Mouse (Mus musculus) limb, embryonic 14.5 days (tissue): ENCODE measurements around the gene Itpr2. TPM values are rescaled to one million over a fixed set of nuclear protein-coding genes. Genes with fewer than 3 reads are reported as not detected.

Experiments used
- ATAC-seq: fragments of 200-750 bp; cut with Nextera tagmentation; 2 replicates; pipeline ENCODE4 v1.8.0; 2017; ENCODE audit warnings: low read depth, moderate number of reproducible peaks, moderate TSS enrichment; ENCODE audit not compliant: low FRiP score
- DNase-seq: peaks from one replicate; pipeline ENCODE4 v3.0.0-alpha.2; 2015; ENCODE audit warnings: low spot score
- H3K27ac ChIP-seq: fragments of 300-500 bp; sonication (generic); replicated peaks from 2 replicates; pipeline ENCODE4 v1.5.1; 2014; ENCODE audit warnings: low read depth, mild to moderate bottlenecking, low read length, moderate library complexity, mixed read lengths
- H3K27me3 ChIP-seq: fragments of 300-500 bp; sonication (generic); 2 replicates; pipeline ENCODE4 v1.6.1; 2014; ENCODE audit warnings: low read length, mixed read lengths; ENCODE audit not compliant: control insufficient read depth, insufficient read depth
- H3K36me3 ChIP-seq: fragments of 300-500 bp; sonication (generic); 2 replicates; pipeline ENCODE4 v1.6.1; 2014; ENCODE audit warnings: mild to moderate bottlenecking, low read length, moderate library complexity, mixed read lengths; ENCODE audit not compliant: control insufficient read depth, insufficient read depth
- H3K4me1 ChIP-seq: fragments of 300-500 bp; sonication (generic); 2 replicates; pipeline ENCODE4 v1.6.1; 2014; ENCODE audit warnings: antibody characterized with exemption, low read length, mixed read lengths; ENCODE audit not compliant: control insufficient read depth, insufficient read depth
- H3K4me2 ChIP-seq: fragments of 300-500 bp; sonication (generic); replicated peaks from 2 replicates; pipeline ENCODE4 v1.6.1; 2014; ENCODE audit warnings: low read depth, mild to moderate bottlenecking, low read length, moderate library complexity; ENCODE audit not compliant: severe bottlenecking
- H3K4me3 ChIP-seq: fragments of 300-500 bp; sonication (generic); replicated peaks from 2 replicates; pipeline ENCODE4 v1.5.1; 2014; ENCODE audit warnings: low read length
- H3K9ac ChIP-seq: fragments of 300-500 bp; sonication (generic); 2 replicates; pipeline ENCODE4 v1.6.1; 2014; ENCODE audit warnings: mild to moderate bottlenecking, low read depth, low read length, moderate library complexity; ENCODE audit not compliant: severe bottlenecking
- H3K9me3 ChIP-seq: fragments of 300-500 bp; sonication (generic); 2 replicates; pipeline ENCODE4 v1.6.1; 2016; ENCODE audit warnings: low read length; ENCODE audit not compliant: control insufficient read depth
- POLR2A ChIP-seq: fragments of 200-500 bp; IDR thresholded peaks from 2 replicates; pipeline ENCODE4 v1.8.0; 2012; ENCODE audit warnings: inconsistent platforms, mild to moderate bottlenecking, moderate library complexity, borderline replicate concordance; ENCODE audit not compliant: insufficient read depth, insufficient read length; ENCODE audit errors: extremely low read depth
- WGBS: fragments of 180-500 bp; shearing (Covaris S2); extraction: QIAGEN DNeasy Blood & Tissue Kit; methylation state at CpG from one replicate; pipeline ENCODE4 v1.1.7; 2014; 5-methylcytosine and 5-hydroxymethylcytosine counted together
- polyA plus RNA-seq, 2 experiments: library from polyadenylated mRNA; depleted of rRNA in 1 of 2; stranded (reverse) in 1 of 2; unstranded in 1 of 2; fragments of >200 nt; fragmentation: Nextera tagmentation in 1 of 2; extraction: Ambion mirVana in 1 of 2; gene quantifications; 2 replicates each; pipeline versions ENCODE4 v1.2.1 to v1.2.3; 2012 to 2014

Gene Itpr2
- polyA plus RNA-seq, 2 experiments, result 4.7 to 11.3 TPM

DNA sequence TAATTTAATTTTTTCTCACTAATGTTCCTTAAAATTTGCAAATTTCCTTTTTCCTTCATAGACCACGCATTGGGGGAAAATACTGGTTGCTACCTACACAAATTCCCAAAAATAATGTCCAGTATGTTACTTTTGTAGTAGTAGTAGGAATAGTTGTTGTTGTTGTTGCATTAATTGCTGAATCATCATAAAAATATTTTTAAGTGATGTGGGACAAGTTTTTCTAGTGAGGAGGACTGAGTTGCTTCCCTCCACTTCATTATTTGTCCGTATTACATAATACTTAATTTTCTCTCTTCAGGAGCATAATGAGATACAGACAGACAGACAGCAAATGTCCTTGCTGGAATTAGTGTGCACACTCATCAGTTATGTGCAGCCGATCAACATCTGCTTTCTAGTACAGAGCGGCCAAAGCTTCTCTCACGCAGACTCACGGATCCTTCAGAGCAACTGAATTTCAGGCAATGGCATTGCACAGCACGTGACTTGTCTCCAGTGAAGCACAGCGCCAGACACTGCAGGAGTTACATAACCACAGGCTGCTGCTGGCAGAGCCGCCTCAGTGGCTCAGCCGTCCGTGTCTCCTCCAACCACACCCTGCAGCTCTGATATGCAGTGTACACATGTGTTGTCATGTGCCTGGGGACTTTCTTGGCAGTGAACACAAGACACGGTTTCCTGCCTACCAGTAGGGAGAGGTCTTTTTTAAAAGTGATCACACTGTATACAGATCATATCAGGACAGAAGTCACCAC, 231.1 kb downstream of the Itpr2 start:
- H3K9ac ChIP-seq, result no peak overlapping the region
- no peak overlapping the region for H3K4me2 ChIP-seq
- no peaks in the 10 kb centered on the region for H3K9me3 ChIP-seq
- no peaks in the 10 kb centered on the region for H3K27me3 ChIP-seq
- DNase-seq (peak; percentile 42), ATAC-seq (peak; percentile 53; the same call in 1 of the 2 replicates)
- WGBS, result 55% methylated on average over 12 of the region's 12 CpGs
- peaks cover 11% of the 10 kb centered on the region for H3K4me1 ChIP-seq
- no peak overlapping the region for H3K4me3 ChIP-seq
- H3K36me3 ChIP-seq, result no peaks in the 10 kb centered on the region
- TF ChIP-seq POLR2A, result no peak
- no peak overlapping the region for H3K27ac ChIP-seq

DNA sequence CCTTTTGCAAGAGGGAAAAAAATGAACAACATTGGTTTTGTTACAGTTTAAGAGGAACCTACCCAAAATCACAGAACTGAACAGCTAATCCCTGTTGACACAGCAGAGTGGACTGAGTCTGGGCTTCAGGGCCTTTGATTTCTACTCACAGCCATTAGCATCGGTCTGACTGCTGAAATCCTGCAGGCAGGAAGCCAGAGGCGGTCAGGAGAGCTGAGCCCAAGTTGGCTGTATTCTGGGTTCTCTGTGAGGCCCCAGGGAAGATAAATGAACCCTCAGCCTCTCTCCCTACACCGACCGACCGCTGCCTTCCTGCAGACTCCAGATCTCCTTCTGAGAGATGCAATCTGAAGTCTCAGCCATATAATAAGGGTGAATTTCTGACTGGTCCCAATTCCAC, 231.9 kb downstream of the Itpr2 start:
- WGBS, result 22% methylated on average over 5 of the region's 5 CpGs

DNA sequence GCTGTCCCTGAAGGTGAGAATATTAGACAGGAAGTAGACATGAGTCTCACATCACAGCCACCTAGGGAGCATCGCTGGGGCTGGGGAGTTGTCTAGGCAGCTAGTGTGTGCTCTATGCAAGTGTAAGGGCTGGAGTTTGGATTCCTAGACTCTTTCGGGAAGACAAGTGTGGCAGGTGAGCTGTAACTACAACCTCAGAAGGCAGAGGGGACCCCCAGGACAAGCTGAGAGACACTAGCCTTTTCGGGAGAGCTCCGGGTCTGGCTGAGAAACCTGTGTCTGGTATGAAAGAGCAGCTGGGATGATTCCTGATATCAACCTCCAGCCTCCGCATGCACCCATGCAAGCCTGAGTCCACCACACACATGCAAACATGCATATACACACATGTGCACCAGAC, 232.7 kb downstream of the Itpr2 start:
- Histone ChIP-seq H3K9ac (no peak overlapping the region), H3K4me1 (peaks cover 11% of the 10 kb centered on the region), H3K4me3 (no peak overlapping the region), H3K9me3 (no peaks in the 10 kb centered on the region), H3K27ac (no peak overlapping the region), H3K36me3 (no peaks in the 10 kb centered on the region), H3K4me2 (no peak overlapping the region), H3K27me3 (no peaks in the 10 kb centered on the region)
- WGBS, result 90% methylated on average over 5 of the region's 5 CpGs
- DNase-seq (no peak), ATAC-seq (no peak)
- TF ChIP-seq POLR2A, result no peak

More for the DNA sequence above, 231.9 kb downstream of the Itpr2 start:
- Histone ChIP-seq H3K4me2 (no peak overlapping the region), H3K4me1 (peaks cover 11% of the 10 kb centered on the region), H3K27me3 (no peaks in the 10 kb centered on the region), H3K4me3 (no peak overlapping the region), H3K9me3 (no peaks in the 10 kb centered on the region), H3K36me3 (no peaks in the 10 kb centered on the region), H3K9ac (no peak overlapping the region), H3K27ac (no peak overlapping the region; the same call in 1 of the 2 replicates)
- peak; percentile 23 for DNase-seq
- ATAC-seq, result no peak
- TF ChIP-seq POLR2A, result no peak

DNA sequence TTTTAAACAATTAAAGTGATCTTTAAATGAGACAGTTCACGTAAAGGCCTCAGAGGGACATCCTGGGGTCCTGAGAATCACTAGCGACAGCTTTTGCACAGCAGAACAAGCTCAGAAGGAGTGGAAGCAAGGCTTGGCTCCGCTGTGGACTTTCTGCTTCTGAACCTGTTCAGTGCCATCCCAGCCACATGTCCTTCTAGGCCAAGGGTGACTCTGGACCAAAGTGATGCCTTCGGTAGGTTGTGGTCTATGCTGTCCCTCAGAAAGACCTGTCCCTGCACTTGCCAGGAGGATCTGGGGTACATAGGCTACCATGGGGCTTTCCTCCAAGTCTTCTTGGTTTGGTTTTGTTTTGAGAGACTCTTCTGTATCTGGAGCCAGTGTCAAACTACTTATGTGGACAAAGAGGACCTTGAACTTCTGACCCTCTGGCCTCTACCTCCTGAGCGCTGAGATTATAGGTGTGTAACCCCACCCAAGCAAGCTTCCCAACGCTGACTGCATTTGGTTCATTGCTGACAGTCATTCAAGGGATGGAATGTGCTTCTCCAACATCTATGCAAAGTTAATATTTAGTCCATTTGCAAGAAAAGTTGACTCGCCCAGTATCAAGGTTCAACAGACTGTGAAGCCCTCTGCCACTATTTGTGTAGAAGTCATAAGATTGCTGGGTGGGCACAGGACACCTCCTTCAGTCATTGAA, 241.2 kb downstream of the Itpr2 start:
- no peak for DNase-seq
- 0 out of 2 replicates have a peak, but pooled peaks cover 5% of the 10 kb centered on the region for H3K9me3 ChIP-seq

DNA sequence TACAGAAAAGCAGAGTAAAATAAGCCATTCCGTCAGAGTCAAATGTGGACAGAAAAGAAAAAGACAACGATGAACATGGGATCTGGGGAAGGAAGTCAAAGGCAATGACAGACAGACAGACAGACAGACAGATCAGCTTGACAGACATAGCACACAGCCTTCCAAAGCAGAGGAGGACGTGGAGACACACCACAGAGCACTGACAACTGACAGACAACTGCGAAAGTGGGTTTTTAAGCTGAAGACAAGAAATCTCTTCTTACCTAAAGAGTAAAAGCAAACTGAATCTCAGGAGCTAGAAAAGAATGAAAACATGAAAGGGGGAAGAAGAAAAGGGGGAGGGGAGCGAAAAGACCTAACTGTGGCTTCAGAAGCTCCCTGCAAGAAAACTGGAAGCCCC, 243.3 kb downstream of the Itpr2 start:
- Histone ChIP-seq H3K9ac (no peak overlapping the region), H3K36me3 (no peaks in the 10 kb centered on the region), H3K4me2 (no peak overlapping the region), H3K4me3 (no peak overlapping the region), H3K27ac (no peak overlapping the region), H3K9me3 (0 out of 2 replicates have a peak, but pooled peaks cover 5% of the 10 kb centered on the region), H3K4me1 (peaks cover under 1% of the 10 kb centered on the region; the same call in 1 of the 2 replicates), H3K27me3 (no peaks in the 10 kb centered on the region)
- no peak for ATAC-seq
- no peak for TF ChIP-seq POLR2A
- 94% methylated on average over 5 of the region's 5 CpGs for WGBS
- DNase-seq, result no peak

More for the DNA sequence above, 241.2 kb downstream of the Itpr2 start:
- Histone ChIP-seq H3K4me3 (no peak overlapping the region), H3K27ac (no peak overlapping the region), H3K4me2 (no peak overlapping the region), H3K9ac (no peak overlapping the region), H3K36me3 (no peaks in the 10 kb centered on the region), H3K27me3 (no peaks in the 10 kb centered on the region), H3K4me1 (no peaks in the 10 kb centered on the region)
- 88% methylated on average over 7 of the region's 7 CpGs for WGBS
- ATAC-seq, result no peak
- TF ChIP-seq POLR2A, result no peak
